Mouse (Mus musculus) C2C12 (cell line): ENCODE results near the gene Dscaml1. TPM values are rescaled to one million over a fixed set of nuclear protein-coding genes. Genes with fewer than 3 reads are reported as not detected.
A peak's percentile ranks its signal among the peaks of the same experiment; 100 is the strongest.

ENCODE experiments used
- H3K27me3 ChIP-seq: one replicate; pipeline ENCODE4 v1.6.1; 2011; ENCODE audit not compliant: control insufficient read depth, insufficient read depth, insufficient read length
- H3K36me3 ChIP-seq: one replicate; pipeline ENCODE4 v1.6.1; 2011; ENCODE audit not compliant: control insufficient read depth, insufficient read depth
- H3K4me3 ChIP-seq: one replicate; pipeline ENCODE4 v1.5.1; 2011; ENCODE audit warnings: mild to moderate bottlenecking, control low read depth; ENCODE audit not compliant: poor library complexity, insufficient read depth, severe bottlenecking
- H3K79me2 ChIP-seq: one replicate; pipeline ENCODE4 v1.6.1; 2011; ENCODE audit not compliant: control insufficient read depth, insufficient read depth
- H3K79me3 ChIP-seq: one replicate; pipeline ENCODE4 v1.6.1; 2011; ENCODE audit warnings: low read depth, control low read depth
- H3ac ChIP-seq: one replicate; pipeline ENCODE3; 2011; ENCODE audit warnings: low read depth; ENCODE audit not compliant: control insufficient read depth, insufficient read length
- CEBPB ChIP-seq: IDR thresholded peaks from one replicate; pipeline ENCODE4 v1.6.1; 2011; ENCODE audit warnings: low read depth, mild to moderate bottlenecking, control low read depth, moderate library complexity
- CTCF ChIP-seq: IDR thresholded peaks from one replicate; pipeline ENCODE4 v1.5.1; 2011; ENCODE audit not compliant: control insufficient read depth, insufficient read depth, insufficient read length
- FOSL1 ChIP-seq: IDR thresholded peaks from one replicate; pipeline ENCODE4 v1.8.0; 2011; ENCODE audit warnings: mild to moderate bottlenecking, low read length; ENCODE audit not compliant: poor library complexity, insufficient read depth, severe bottlenecking
- MAX ChIP-seq: IDR thresholded peaks from one replicate; pipeline ENCODE4 v1.6.1; 2011; ENCODE audit warnings: mild to moderate bottlenecking, control low read depth
- MYOD1 ChIP-seq: IDR thresholded peaks from one replicate; pipeline ENCODE4 v1.6.1; 2011; ENCODE audit warnings: low read depth; ENCODE audit not compliant: control insufficient read depth, insufficient read length
- MYOG ChIP-seq: IDR thresholded peaks from one replicate; pipeline ENCODE4 v1.6.1; 2011; ENCODE audit not compliant: control insufficient read depth, insufficient read length; ENCODE audit errors: extremely low read depth
- USF1 ChIP-seq: IDR thresholded peaks from one replicate; pipeline ENCODE4 v1.6.1; 2011; ENCODE audit warnings: low read depth, mild to moderate bottlenecking, control low read depth, moderate library complexity
- polyA plus RNA-seq: library from polyadenylated mRNA; unstranded; fragments of >200 nt; fragmentation: generic; extraction: Trizol; gene quantifications from one replicate; pipeline ENCODE4 v1.2.1, GENCODE M21; 2012; ENCODE audit warnings: missing spikeins

Dscaml1 gene
- polyA plus RNA-seq, 1 experiment, result not detected

DNA sequence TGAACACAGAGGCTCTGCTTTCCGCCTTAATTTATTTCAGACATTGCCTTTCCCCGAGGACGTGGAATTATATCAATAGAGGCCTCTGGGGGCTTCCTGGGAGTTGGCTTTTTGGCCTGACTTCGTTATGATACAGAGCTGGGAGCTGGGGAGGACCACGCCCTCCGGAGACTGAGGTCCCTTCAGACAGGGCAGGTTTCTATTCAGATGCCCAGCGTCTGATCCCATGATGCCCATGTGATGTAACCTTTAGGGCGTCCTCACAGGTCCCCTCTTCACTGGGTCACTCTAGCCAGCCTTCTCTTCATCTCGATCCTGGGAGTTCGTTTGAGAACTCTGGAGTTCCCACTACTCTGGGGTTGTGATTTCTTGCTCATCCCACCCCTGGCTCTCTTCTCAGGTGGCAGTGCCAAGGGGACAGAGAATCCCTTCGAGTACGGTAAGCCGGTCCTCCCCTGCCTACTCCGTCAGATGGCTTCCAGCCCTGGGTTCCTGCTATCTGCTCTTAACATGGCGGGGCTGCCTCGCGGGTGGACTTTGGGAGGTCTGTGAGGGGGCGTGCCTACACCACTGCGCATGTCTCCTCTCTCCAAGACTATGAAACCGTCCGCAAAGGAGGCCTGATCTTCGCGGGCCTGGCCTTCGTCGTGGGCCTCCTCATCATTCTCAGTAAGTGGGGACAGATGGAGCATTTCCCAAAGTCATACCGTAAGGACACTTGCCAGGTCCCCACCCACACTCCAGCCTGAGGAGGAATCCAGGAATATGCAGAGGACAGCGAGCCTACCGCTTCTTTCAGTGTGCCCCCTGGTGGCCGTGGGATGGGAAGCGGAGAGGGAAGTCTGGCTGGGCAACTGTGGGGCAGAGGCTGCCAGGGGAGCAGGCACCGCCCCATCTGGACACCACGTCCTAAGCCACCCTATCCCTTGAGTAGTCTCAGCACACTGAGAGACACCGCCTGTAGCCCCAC lies 18.4 kb upstream of the Dscaml1 start:
- Histone ChIP-seq H3K27me3 (peaks cover 5% of the 10 kb centered on the region), H3K79me3 (no peaks in the 10 kb centered on the region), H3K79me2 (no peaks in the 10 kb centered on the region), H3ac (no peak overlapping the region), H3K4me3 (no peak overlapping the region), H3K36me3 (no peaks in the 10 kb centered on the region)
- TF ChIP-seq CTCF (peak; percentile 23), CEBPB (no peak), FOSL1 (no peak), MYOD1 (no peak), USF1 (no peak), MYOG (no peak)

DNA sequence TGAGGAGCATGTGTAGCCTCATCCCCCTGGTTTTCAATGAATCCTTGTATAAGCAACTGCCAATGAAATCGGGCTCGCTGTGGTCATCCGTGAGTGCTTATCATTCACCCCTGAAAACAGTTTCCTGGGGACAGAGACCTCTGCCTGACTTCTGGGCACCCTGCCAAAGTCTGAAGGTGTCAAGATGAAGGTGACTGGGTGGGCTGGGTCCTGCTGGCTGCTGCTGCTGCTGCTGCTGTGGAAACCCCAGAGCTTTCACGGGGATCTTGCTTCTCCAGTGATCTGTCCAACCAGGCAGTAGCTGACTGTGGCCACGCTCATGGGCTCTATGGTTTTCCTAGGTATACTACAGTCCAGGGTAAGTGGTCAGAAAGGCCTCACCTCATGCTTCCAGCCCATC lies 16.2 kb upstream of the Dscaml1 start:
- no peaks in the 10 kb centered on the region for H3K36me3 ChIP-seq
- H3K4me3 ChIP-seq, result no peak overlapping the region
- H3K79me2 ChIP-seq, result no peaks in the 10 kb centered on the region
- H3ac ChIP-seq, result no peak overlapping the region
- H3K79me3 ChIP-seq, result no peaks in the 10 kb centered on the region
- no peaks in the 10 kb centered on the region for H3K27me3 ChIP-seq
- TF ChIP-seq MAX, result no peak
- TF ChIP-seq USF1, result no peak
- no peak for TF ChIP-seq CTCF
- TF ChIP-seq CEBPB, result no peak
- TF ChIP-seq FOSL1, result no peak
- TF ChIP-seq MYOG, result no peak
- no peak for TF ChIP-seq MYOD1

DNA sequence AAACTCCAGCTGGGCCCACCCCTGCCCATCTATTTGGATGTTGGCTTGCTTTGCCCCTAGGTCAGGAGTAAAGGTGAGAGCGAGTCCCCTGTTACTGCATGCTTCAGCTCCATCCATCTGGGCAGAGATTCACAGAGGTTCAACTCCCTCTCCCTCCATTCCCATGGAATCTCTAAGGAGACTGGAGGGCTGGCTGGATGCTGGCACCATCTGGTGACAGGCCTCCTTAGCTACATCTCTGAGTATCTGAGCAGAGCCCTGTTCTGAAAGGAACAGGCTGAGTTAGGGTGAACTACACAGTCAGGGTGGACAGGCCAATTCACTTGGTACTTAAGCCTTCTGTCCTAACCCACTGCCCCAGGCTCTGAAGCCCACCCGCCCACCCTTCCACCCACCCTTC lies 15.8 kb upstream of the Dscaml1 start:
- H3K4me3 ChIP-seq, result no peak overlapping the region
- TF ChIP-seq CEBPB (no peak), CTCF (no peak), FOSL1 (no peak), MYOG (no peak), USF1 (no peak)
- no peaks in the 10 kb centered on the region for H3K79me2 ChIP-seq
- H3K79me3 ChIP-seq, result no peaks in the 10 kb centered on the region
- no peaks in the 10 kb centered on the region for H3K27me3 ChIP-seq
- no peak overlapping the region for H3ac ChIP-seq
- H3K36me3 ChIP-seq, result no peaks in the 10 kb centered on the region

DNA sequence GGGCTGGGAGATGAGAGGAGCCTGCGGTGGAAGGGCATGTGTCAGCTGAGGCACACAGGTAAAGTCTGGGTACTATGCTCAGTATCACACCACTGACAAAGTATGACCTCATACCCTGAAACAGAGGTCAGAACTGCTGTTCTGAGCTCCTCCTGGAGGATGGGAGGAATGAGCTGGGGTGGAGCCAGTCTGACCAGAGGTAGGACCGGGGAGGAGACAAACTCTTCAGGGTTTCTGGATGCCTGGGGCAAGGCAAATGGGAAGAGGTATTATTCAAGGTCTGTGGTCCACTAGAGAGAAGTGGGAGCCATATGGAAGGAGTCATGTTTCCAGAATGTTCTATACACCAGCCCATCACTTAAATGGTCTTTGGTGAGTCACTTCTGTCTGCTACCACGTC lies 15.3 kb upstream of the Dscaml1 start:
- Histone ChIP-seq H3ac (no peak overlapping the region), H3K4me3 (no peak overlapping the region), H3K36me3 (no peaks in the 10 kb centered on the region), H3K79me2 (no peaks in the 10 kb centered on the region), H3K27me3 (no peaks in the 10 kb centered on the region), H3K79me3 (no peaks in the 10 kb centered on the region)
- TF ChIP-seq USF1, result no peak
- TF ChIP-seq MAX, result no peak
- TF ChIP-seq CEBPB, result no peak
- TF ChIP-seq FOSL1, result no peak
- no peak for TF ChIP-seq MYOD1
- TF ChIP-seq CTCF, result no peak
- TF ChIP-seq MYOG, result no peak

DNA sequence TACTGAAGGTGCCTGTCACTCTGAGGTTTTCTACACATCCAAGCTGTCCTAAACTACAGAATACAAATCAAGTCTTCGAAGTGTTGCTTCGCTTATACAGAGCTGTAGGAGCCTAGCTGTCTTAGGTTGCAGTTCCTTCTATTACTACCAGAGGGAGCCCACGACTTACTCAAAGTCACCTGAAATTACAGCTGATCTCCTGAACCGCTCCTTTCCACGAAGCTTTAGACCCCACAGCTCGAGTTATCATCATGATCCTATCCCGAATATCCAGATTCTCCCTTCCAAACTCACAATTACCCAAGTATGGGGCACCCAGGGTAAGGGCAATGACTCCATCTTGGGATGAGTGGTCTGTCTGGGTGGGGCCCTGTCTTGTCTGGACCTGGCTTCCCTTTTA lies 14.6 kb upstream of the Dscaml1 start:
- Histone ChIP-seq H3K79me2 (no peaks in the 10 kb centered on the region), H3K36me3 (no peaks in the 10 kb centered on the region), H3K4me3 (no peak overlapping the region), H3ac (no peak overlapping the region), H3K79me3 (no peaks in the 10 kb centered on the region), H3K27me3 (no peaks in the 10 kb centered on the region)
- TF ChIP-seq CTCF (no peak), FOSL1 (no peak), CEBPB (no peak), MYOD1 (no peak), MYOG (no peak), MAX (no peak), USF1 (no peak)

DNA sequence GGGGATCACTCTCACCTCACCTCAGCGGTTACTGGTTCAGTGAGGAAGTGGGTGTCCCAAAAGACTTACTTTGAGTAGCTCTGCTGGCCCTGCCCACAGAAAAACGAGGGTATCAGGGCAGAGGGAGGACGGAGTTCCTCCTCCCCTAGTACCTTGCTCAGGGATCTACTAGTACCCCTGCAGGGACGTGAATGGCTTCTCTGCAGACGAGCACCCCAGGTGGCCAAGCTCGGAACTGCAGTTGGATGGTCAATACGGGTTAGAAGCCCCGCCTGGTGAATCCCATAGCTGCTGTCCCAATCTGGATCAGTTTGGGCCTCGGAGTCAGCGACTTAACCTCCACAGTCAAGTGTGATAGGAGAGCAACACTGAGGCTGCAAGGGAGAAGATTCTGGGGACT lies 14.1 kb upstream of the Dscaml1 start:
- Histone ChIP-seq H3K27me3 (no peaks in the 10 kb centered on the region), H3ac (no peak overlapping the region), H3K4me3 (no peak overlapping the region), H3K36me3 (no peaks in the 10 kb centered on the region), H3K79me2 (no peaks in the 10 kb centered on the region), H3K79me3 (no peaks in the 10 kb centered on the region)
- TF ChIP-seq CTCF (peak; percentile 36), USF1 (no peak)
